ENCODE assay signal across 25 mouse cellular contexts in genomic region chr14:105010742-105011141, GRCm38 (mm10).
DNase-seq lines count a peak whose midpoint lies in the region; ATAC-seq and TF ChIP-seq lines count a peak whose summit lies in the region.
"Had no signal": no experiment of that assay in that cellular context is flagged by ENCODE, and none has a peak within 500 bp of the region (broad histone marks: within the 10 kb centered on the region; RNA-seq: fewer than 3 reads in every experiment).

No protein-coding gene starts in this region.

- no peaks in the 10 kb centered on the region for H3K9me3 ChIP-seq in midbrain, embryonic 14.5 days (ENCODE audit: control insufficient read depth, low read length)
- H3K9me3 ChIP-seq in midbrain, embryonic 13.5 days = no peaks in the 10 kb centered on the region
- H3K9me3 ChIP-seq: embryonic facial prominence, embryonic 15.5 days; heart, embryonic 15.5 days; neural tube, embryonic 13.5 days had no signal

- H3K27me3 ChIP-seq in midbrain, embryonic 14.5 days (ENCODE audit: control insufficient read depth, insufficient read depth, low read length) = no peaks in the 10 kb centered on the region; the same call in 1 of the 2 replicates
- no peaks in the 10 kb centered on the region for H3K27me3 ChIP-seq in midbrain, embryonic 13.5 days
- no peaks in the 10 kb centered on the region for H3K27me3 ChIP-seq in cerebellum, adult 2 months (ENCODE audit: control insufficient read depth, insufficient read depth, low read length)
- H3K27me3 ChIP-seq: embryonic facial prominence, embryonic 15.5 days; heart, embryonic 15.5 days; neural tube, embryonic 13.5 days had no signal

- H3K4me2 ChIP-seq in midbrain, embryonic 14.5 days (ENCODE audit: low read length) = no peak overlapping the region
- H3K4me2 ChIP-seq in midbrain, embryonic 13.5 days (replicated peaks) = no peak overlapping the region
- H3K4me2 ChIP-seq: embryonic facial prominence, embryonic 15.5 days; heart, embryonic 15.5 days; neural tube, embryonic 13.5 days had no signal

- no peak for TF ChIP-seq CTCF in cerebellum, adult 2 months (IDR thresholded peaks at IDR 0.05; ENCODE audit: borderline replicate concordance, insufficient read depth, low read depth, low read length)

- H3K27ac ChIP-seq in midbrain, embryonic 14.5 days (replicated peaks; ENCODE audit: low read depth, low read length) = no peak overlapping the region
- no peak overlapping the region for H3K27ac ChIP-seq in midbrain, embryonic 13.5 days
- no peak overlapping the region for H3K27ac ChIP-seq in cerebellum, adult 2 months (ENCODE audit: insufficient read depth, low read length)
- H3K27ac ChIP-seq: embryonic facial prominence, embryonic 15.5 days; heart, adult 2 months; heart, embryonic 15.5 days; layer of hippocampus, adult 2 months; macrophage; neural tube, embryonic 13.5 days had no signal

- no peaks in the 10 kb centered on the region for H3K36me3 ChIP-seq in midbrain, embryonic 14.5 days (ENCODE audit: control insufficient read depth, insufficient read depth, low read length)
- H3K36me3 ChIP-seq in midbrain, embryonic 13.5 days = no peaks in the 10 kb centered on the region
- H3K36me3 ChIP-seq: embryonic facial prominence, embryonic 15.5 days; heart, embryonic 15.5 days; neural tube, embryonic 13.5 days had no signal

- TF ChIP-seq POLR2A in cerebellum, adult 2 months (IDR thresholded peaks at IDR 0.05; ENCODE audit: borderline replicate concordance, insufficient read depth, low read length) = no peak

- ATAC-seq in midbrain, embryonic 14.5 days (ENCODE audit: low FRiP score, low TSS enrichment) = peak; percentile 24; the same call in 1 of the 2 replicates
- ATAC-seq in midbrain, embryonic 13.5 days = no peak
- ATAC-seq in activated CD4-positive, CD25-positive, alpha-beta regulatory T cell, adult 4 months = no peak
- ATAC-seq: hindbrain, embryonic 16.5 days; intestine, embryonic 16.5 days; liver, postnatal 0 days; lung, postnatal 0 days had no signal

- no peak overlapping the region for H3K4me3 ChIP-seq in midbrain, embryonic 14.5 days (replicated peaks; ENCODE audit: low read depth, low read length)
- no peak overlapping the region for H3K4me3 ChIP-seq in midbrain, embryonic 13.5 days (replicated peaks)
- H3K4me3 ChIP-seq in cerebellum, adult 2 months (replicated peaks; ENCODE audit: insufficient read depth, low read depth, low read length) = no peak overlapping the region
- H3K4me3 ChIP-seq: embryonic facial prominence, embryonic 15.5 days; heart, adult 2 months; heart, embryonic 15.5 days; layer of hippocampus, adult 2 months; neural tube, embryonic 13.5 days had no signal

- no peak for DNase-seq in midbrain, embryonic 14.5 days
- DNase-seq in cerebellum, adult 11 months = peak; percentile 18
- DNase-seq in cerebellum, adult 2 months = peak; percentile 17 to 51
- peak; percentile 23 to 27 for DNase-seq in cerebellum, postnatal 36 days
- no peak for DNase-seq in heart, adult 9 months (ENCODE audit: low spot score in 2 of 2)
- DNase-seq: adrenal gland, postnatal 10 days; gastrocnemius, postnatal 36 days; heart, adult 2 months; heart, postnatal 36 days; kidney, adult 9 months; kidney, postnatal 14 days; liver, postnatal 0 days; right cerebral cortex, adult 18-20 months; right cerebral cortex, postnatal 4 days; thymus, postnatal 25 days had no signal

- H3K9ac ChIP-seq in midbrain, embryonic 14.5 days (replicated peaks; ENCODE audit: low read length) = no peak overlapping the region
- H3K9ac ChIP-seq in midbrain, embryonic 13.5 days (replicated peaks) = no peak overlapping the region
- H3K9ac ChIP-seq: embryonic facial prominence, embryonic 15.5 days; heart, embryonic 15.5 days; liver, postnatal 0 days; neural tube, embryonic 13.5 days had no signal

- no peaks in the 10 kb centered on the region for H3K4me1 ChIP-seq in midbrain, embryonic 14.5 days (ENCODE audit: control insufficient read depth, insufficient read depth, low read length)
- H3K4me1 ChIP-seq in midbrain, embryonic 13.5 days (replicated peaks) = peaks cover under 1% of the 10 kb centered on the region; the same call in 1 of the 2 replicates
- H3K4me1 ChIP-seq in cerebellum, adult 2 months (ENCODE audit: control insufficient read depth, insufficient read depth, low read length) = no peaks in the 10 kb centered on the region
- H3K4me1 ChIP-seq: embryonic facial prominence, embryonic 15.5 days; heart, embryonic 15.5 days had no signal

Comparison
In these comparisons a context has a peak if more than half of its experiments do, and no peak if none do; other contexts are left out.
1. DNase-seq: peak in cerebellum, adult 11 months (single experiment), cerebellum, adult 2 months (2 of 2) and cerebellum, postnatal 36 days (2 of 2); none in midbrain, embryonic 14.5 days (single experiment) and heart, adult 9 months (0 of 2).